Mouse (Mus musculus): ENCODE results near the gene Mta2.
"Not testable (repeated sequence)": the region's sequence is repeated elsewhere in the genome, so short reads cannot be mapped to it uniquely, and the experiment has no call there.

The Mta2 gene

DNA sequence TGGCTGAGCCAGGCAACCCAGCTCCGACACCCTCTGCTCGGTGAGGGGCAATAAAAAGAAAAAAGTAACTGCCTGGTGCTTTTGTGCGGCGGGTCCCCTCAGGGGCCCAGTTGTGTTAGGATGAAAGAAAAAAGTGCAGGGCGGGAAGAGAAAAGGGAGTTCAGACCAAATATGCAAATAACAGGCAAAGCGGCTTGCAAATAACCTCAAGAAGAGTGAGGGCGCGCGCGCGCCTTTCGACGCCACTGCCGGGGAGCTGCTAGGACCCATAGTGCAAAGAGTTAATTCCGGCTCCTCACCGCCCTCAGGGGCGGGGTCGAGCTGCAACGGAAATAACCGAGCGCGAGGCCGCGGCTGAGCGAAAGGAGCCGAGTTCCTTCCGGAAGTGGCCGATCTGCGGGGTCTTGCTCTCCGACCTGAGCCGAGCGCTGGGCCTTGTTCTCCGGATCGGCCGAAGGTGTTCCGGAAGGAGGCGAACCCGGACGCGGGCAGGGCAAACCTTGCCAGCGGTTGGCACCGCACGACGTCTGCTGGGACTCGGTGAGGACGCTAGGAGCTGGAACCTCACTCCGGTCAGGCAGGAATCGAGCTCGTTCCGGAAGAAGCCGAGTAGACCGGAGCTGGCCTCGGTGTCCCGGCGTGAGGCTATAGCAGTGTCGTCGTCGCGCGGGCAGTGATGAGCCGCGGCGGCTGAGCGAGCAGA is at the start of gene Mta2:
TSS of gene Mta2 (plus strand) at position 361 of the 703 bp plus-strand sequence.
- peak; percentile 94 for DNase-seq (ENCODE audit: low spot score)

DNA sequence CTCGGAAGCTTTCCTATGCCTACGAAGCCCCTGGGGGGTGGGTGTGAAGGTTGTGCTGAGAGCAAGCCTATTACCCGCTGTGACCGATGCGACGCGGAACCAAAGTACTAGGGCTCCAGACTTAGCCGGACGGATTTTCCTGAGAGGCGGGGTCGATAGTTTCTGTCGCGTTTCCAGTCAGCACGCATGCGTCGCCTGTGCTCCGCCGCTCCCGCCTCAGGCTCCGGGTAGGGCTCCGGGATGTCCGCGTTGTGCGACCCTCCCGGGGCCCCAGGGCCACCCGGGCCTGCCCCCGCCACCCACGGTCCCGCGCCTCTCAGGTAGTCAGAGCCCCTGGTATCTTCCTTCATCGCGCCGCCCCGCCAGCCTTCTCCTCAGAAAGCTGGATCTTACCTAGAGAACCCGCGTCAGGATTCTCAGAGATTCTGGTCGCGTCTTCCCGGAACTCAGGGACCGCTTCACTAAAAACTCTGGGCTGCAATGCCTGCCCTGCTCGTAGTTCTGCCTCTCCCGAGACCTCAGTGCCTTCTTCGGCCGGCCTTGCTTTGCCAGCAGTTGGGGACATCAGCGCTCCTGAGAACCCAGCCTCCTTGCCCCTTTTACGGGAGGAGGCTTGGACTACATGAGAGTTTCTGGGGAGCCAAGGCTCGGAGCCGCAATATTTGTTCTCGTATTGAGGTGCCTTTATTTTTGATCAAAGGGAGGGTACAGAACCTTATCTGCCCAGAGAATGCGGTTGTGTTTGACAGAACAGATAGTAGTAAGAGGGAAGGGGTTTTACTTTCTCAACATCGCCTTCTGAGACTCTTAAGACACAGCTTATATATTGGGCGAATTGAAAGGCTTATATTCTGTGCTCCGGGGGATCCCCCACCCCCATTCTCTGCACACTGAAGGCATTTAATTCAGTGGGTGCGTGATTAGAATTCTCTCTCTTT is 48.6 kb upstream of the Mta2 start, which contains the start of gene Ints5:
TSS of gene Ints5 (plus strand) at position 177 of the 938 bp plus-strand sequence.
- DNase-seq (ENCODE audit: low spot score) = peak; percentile 84

DNA sequence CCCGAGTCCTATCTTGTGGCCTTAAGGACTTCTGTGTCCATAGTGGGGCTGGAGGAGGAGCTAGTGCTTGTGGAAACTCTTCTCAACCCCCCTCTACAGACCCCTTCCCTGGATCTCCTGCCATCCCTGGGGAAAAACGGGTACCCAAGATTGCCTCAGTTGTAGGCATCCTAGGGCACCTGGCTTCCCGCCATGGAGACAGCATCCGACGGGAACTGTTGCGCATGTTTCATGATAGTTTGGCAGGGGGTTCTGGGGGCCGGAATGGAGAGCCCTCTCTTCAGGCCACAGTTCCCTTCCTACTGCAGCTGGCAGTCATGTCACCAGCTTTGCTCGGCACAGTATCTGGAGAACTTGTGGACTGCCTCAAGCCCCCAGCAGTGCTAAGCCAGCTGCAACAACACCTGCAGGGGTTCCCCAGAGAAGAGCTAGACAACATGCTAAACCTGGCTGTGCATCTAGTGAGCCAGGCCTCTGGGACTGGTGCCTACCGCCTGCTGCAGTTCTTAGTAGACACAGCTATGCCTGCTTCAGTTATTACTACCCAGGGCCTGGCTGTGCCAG is 46.2 kb upstream of the Mta2 start:
- DNase-seq (ENCODE audit: low spot score) = no peak

DNA sequence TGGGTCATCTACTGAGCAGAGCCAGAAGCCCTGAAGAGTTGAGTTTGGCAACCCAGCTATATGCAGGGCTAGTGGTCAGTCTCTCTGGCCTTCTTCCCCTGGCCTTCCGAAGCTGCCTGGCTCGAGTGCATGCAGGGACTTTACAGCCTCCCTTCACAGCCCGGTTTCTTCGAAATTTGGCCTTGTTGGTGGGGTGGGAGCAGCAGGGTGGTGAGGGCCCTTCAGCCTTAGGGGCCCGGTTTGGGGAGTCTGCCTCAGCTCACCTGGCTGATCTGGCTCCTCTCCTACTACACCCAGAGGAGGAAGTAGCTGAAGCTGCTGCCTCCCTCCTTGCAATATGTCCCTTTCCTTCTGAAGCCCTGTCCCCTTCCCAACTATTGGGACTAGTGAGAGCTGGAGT is 45.4 kb upstream of the Mta2 start:
- not testable (repeated sequence) for DNase-seq (ENCODE audit: low spot score)

DNA sequence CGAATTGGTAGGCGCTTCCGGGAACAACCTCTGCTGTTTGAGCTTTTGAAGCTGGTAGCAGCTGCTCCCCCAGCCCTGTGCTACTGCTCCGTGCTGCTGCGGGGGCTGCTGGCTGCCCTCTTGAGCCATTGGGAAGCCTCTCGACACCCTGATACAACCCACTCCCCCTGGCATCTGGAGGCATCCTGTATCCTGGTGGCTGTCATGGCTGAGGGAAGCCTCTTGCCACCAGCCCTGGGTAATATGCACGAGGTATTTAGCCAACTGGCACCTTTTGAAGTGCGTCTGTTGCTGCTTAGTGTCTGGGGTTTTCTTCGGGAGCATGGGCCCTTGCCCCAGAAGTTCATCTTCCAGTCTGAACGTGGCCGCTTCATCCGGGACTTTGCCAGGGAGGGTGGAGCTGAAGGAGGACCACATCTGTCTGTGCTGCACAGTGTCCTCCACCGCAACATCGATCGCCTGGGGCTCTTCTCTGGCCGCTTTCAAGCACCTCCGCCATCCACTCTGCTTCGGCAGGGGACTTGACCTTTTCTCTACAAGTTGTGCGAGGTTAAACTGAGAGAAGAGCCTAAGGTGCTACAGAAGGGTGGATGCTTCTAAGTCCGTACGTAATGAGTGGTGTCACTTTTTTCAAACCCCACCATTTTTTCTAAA is 44.3 kb upstream of the Mta2 start:
- DNase-seq (ENCODE audit: low spot score) = not testable (repeated sequence)

DNA sequence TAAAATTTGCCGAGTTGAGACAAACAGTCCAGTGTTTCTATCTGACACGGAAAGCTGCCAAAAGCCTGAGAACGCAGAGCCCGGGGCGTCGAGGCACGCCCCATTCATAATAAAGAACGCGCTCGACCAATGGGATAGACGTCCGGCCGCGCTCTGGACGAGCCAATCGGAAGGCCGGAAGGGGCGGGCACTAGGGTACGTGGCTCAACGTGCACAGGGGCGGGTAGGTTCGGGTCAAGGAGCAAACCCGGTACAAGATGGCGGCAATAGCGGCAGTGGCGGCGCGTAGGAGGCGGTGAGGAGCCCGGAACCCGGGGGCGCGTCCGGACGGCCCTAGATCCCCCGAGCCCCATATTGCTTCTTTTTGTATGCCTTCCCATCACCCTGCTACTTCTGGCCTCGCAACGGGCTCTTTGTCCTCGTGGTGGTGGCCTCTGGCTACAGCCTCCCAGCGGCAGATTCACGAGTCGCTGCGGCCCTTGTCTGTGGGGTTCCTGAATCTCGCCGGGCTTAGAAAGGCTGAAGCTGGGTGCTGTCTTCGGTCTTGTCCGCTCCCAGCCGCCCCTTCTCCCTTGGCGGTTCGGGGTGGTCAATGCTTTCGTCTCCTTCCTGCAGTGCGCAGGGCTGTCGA is 43.7 kb upstream of the Mta2 start, which contains the start of gene Ganab:
TSS of gene Ganab (plus strand) at position 207 of the 631 bp plus-strand sequence.
- DNase-seq (ENCODE audit: low spot score) = peak; percentile 97

DNA sequence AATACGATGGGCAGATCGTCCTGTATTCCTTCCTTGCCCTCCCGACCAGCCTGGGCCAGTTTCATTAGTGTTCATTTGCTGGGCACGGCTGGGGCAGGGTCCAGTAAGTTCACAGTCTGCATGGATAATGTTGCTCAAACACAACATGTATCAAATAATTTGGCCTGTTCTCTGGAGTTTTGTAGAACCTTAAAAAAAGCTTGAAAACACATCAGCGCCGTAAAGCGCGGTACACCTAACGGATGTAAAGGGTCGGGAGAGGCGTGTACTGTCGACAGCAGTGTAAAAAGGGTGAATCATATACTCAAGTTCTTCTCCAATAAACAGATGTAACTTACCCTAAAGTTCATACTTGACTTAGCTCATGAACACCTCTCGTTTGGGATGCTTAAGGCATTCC is 43.1 kb upstream of the Mta2 start:
- no peak for DNase-seq (ENCODE audit: low spot score)

DNA sequence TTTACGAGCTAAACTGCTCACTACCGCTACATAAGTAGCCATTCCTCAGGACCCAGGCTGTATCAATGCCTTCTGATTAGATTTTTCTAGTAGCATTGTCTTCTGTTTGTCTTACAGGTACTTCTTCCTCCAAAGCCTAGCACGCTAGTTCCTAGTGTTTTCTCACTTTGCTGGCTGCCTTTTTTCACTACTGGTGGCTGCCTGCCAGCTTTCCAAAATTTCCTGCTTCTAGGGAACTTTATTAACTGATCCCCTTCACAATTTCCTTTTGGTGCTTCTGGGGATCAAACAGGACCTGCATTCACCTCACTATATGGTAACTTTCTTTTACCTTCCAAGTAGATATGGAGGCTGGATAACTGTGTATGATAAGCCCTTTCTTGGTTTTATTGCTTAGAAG is 42.6 kb upstream of the Mta2 start:
- DNase-seq (ENCODE audit: low spot score) = no peak

DNA sequence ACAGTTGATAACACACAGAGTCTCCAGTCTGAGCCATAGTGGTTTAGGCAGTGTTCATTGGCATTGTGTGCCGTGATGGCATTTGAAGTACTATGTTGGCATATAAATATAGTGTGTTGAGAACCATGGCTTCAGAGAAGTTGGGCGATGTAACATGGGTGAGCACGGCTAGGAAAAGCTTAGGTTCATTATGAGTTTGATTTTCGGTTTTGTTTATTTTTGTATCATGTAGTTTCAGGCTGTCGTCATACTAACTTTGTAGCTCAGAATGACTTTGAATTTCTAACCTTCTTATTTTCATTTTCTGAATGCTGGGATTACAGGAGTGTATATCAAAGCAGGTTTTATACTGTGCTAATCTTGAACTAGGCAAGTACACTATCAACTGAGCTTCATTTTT is 38.3 kb upstream of the Mta2 start:
- no peak for DNase-seq (ENCODE audit: low spot score)

DNA sequence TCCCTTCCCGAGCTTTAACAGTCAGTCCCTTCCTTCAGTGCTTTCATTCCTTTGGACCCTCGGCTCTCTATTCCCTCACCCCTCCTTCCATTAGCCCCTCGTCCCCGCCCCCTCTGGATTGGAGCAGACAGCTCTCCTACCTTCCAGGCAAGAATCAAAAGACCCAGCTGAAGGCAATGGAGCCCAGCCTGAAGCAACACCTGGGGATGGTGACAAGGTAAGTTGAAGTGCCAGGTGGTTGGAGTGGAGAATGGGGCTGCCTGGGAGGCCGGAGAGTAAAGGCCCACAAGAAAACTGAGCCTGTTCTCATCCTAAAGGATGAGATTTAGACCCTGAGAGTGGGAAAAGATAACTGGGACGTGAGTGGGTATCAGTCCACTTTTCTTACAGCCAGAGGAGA is 33.1 kb upstream of the Mta2 start:
- DNase-seq (ENCODE audit: low spot score) = no peak

DNA sequence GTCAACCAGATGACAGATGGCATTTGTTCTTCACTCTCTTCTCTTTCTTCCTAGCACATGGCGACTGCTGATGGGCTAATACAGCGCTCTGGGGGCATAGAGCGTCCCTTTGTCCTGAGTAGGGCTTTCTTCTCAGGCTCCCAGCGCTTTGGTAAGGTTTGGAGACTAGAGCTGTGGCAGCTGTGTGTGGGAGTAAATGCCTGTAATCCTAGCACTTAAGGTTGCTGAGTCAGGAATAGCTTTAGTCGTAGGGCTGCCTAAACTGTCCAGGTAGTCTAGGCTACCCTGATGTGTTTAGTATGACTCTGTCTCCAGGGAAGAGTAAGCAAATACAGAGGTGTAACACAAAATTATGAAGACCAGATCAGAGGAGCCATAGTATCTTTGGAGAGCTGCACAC is 29.9 kb upstream of the Mta2 start:
- no peak for DNase-seq (ENCODE audit: low spot score)

DNA sequence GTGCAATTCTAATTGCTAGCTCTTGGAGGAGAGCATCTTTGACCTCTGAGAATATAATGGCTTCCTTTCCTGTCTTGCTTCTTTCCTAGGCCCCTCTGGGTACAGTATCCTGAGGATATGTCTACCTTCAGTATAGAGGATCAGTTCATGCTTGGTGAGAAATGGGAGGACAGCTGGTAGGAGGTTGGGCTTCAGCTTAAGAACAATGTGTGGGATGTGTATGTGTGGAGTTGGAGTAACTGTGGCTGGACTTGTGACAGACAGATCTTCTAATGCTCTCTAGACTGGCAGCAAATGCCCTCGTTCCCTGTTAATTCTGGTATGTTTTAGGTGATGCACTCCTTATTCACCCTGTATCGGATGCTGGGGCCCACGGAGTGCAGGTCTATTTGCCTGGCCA is 27.5 kb upstream of the Mta2 start:
- DNase-seq (ENCODE audit: low spot score) = no peak

DNA sequence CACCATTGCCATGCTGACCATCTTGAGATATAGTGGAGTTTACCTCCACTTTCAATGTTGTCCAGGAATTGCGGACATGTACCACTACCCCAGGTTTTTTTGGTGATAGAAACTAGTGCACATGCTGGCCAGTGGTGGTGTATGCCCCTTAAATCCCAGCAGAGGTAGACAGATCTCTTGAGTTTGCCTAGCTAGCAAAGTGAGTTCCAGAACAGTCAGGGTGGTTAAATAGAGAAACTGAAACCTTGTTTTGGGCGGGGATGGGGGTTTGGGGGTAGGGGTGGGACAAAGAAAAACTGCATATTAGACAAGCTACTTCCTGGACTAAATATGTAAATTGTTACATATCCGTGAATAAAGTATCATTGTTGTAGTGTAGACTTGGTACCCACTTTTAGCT is 22.7 kb upstream of the Mta2 start:
- no peak for DNase-seq (ENCODE audit: low spot score)

DNA sequence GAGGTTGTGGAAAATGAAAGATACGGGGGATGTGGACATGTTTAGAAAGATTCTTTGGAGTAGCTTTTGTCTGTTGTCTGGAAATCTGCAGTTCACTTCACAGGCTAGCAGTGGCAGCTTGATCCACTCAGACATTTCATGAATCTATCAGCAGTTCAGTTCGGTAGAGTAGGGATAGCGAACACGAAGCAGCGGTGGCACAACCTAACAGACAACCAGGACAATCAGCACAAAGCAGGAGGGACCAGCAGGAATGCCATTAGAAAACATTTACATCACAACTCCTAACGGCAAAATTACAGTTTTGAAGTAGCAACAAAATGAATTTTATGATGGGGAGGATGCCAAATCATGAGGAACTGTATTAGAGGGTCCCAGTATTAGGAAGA is 22.0 kb upstream of the Mta2 start:
- no peak for DNase-seq (ENCODE audit: low spot score)

DNA sequence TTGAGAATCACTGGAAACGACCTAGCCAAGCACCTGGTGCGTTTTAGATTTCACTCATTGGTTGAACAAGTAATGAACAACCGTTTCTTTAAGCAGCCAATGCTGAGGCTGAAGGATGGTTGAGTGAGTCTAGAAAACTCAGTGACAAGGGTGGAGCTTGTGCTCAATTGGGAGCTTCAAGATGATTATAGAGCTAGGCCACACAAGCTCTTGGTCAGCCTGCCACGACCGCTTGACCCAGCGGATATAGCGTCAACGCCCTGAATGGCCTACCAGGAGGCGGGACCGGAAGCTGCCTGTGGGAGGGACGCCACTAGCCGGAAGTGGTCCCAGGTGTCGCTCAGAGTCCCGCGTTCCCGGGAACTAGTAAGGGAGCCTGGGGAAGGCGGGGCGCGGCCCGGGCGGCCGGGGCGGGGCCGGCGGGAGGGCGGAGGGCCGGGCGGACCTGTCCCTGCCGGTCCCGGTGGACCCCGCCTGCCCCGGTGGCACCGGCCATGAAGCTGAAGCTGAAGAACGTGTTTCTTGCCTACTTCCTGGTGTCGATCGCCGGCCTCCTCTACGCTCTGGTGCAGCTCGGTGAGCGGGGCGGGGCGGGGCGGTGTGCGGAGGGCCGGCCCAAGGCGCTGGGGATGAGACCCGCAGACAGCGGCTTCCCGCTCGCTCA is 21.5 kb upstream of the Mta2 start, which contains the start of gene B3gat3:
TSS of gene B3gat3 (plus strand) at position 302 of the 664 bp plus-strand sequence.
- DNase-seq (ENCODE audit: low spot score) = peak; percentile 95

DNA sequence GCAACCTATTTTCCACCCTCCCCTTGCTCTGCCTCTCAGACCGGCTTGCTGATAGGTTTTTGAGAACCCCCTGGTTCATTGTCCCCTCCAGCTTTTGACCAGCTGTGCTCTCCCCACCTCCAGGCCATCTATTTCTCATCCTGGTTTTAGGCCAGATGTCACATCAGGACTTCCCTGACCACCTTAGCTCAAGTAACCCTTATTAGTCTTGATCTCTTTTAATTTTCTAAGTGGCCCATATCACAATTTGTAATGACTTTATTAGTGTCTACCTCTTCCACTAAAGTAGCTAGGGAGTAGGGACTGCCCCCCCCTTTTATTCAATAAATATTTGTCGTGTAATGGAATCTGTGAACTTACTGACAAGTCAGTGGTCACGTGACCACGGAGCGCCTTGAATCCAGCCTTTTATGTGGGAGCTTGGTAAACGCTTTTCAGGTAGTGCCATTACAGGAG is 20.8 kb upstream of the Mta2 start:
- no peak for DNase-seq (ENCODE audit: low spot score)

DNA sequence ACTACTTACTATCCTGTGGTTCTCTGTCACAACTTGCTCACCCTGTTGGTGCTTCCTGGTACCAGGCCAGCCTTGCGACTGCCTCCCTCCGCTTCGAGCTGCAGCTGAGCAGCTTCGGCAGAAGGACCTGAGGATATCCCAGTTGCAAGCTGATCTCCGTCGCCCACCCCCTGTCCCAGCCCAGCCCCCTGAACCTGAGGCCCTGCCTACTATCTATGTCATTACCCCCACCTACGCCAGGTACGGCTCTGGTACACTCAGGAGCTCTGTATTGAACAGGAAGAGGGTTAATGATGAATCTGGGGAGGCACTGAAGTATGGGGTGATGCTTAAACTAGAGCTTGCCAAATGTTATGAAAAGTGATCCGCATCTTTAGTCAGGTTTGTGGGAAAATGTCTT is 19.9 kb upstream of the Mta2 start:
- DNase-seq (ENCODE audit: low spot score) = no peak

DNA sequence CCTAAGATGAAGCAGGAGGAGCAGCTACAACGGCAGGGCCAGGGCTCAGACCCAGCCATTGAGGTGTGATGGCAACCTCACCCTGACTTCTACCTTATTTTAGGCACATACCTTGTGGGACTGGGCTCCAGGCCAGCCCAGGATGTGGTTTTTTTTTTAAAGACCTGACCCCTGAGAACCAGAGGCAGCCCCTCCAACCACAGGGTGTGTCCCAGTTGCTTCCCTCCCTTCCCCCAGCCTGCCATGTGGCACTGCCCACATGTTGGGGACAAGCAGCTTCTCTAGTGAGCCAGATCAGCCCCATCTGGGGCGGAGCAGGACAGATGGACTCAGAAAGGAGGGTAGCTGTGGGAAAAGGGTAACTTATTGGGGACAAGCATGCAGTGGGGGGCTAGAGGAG is 14.9 kb upstream of the Mta2 start:
- DNase-seq (ENCODE audit: low spot score) = no peak

DNA sequence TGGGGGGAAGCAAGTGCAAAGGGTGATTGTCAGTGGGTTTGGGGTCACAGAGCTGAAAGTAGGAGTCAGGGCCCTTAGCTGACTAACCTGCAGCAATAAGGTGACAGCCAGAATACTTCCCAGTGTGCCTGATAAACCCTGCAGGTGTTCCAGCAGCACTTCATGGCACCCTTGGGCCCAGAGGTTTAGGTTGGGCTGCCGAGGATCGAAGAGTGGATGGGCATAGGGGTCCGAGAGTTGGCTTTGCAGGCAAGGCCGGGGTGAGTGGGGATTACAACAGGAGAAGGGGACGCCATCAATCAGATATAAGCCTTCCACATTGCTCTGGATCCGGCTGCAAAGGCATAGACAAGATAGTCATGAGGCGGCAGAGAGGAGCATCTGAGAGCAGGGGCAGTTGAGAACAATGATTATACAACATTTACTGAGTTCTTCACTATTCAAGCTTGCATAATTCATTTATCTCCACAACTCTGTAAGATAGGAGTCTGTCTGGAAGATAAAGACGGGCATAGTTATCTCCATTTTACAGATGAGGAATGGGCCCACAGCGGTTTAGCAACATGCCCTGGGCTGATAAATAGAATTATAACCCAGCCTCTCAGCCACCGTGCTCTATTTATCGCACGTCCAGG is 13.7 kb upstream of the Mta2 start:
- DNase-seq (ENCODE audit: low spot score) = no peak

DNA sequence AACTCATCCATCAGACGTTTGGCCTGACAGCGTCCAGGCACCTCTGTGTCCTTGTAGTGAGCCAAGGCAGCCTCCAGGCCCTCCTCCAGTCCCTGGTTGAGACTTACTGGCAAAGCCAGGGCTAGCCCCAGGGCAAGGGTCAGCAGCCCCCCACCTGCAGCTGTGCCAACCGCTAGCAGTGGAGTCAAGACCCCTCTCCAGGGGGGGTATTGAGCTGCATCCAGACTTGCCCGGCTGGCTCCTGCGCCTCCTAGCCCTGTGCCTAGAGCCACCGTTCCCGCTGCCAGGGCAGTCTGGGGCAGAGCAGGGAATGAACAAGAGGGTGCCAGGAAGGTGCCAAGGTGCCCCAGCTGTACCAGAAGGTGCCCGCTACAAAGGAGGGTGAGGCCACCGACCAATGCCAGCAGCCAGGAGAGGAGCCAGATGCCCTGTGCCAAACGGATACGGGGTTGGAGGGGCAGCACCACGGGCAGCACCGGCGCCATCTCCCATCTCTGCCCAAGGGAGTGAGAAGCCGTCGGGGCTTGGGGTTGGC is 12.9 kb upstream of the Mta2 start:
- no peak for DNase-seq (ENCODE audit: low spot score)
